Mouse (Mus musculus): Measurements from ENCODE around the gene Zfp688.
"Not testable (repeated sequence)": the region's sequence is repeated elsewhere in the genome, so short reads cannot be mapped to it uniquely, and the experiment has no call there.

Gene Zfp688

GRCm38 (mm10) chr7:127422247-127422646 is 379 bp upstream of the Zfp688 start:
- in situ Hi-C loops (cut with MboI; ENCODE audit: unreplicated experiment in 2 of 2), result no loop called here

GRCm38 (mm10) chr7:127411418-127411817 is 10.4 kb downstream of the Zfp688 start:
- in situ Hi-C loops (cut with MboI; ENCODE audit: unreplicated experiment in 2 of 2), result no loop called here

- in situ Hi-C loops (cut with MboI; ENCODE audit: unreplicated experiment in 2 of 2), result not testable (repeated sequence)
Observed at GRCm38 (mm10) chr7:127406002-127406987, 15.6 kb downstream of the Zfp688 start, which contains the start of gene Zfp764. Gene Zfp764 (minus strand): TSS chr7:127406822.

GRCm38 (mm10) chr7:127404101-127404500 is 17.8 kb downstream of the Zfp688 start:
- in situ Hi-C loops (cut with MboI; ENCODE audit: unreplicated experiment in 2 of 2), result not testable (repeated sequence)

- in situ Hi-C loops (cut with MboI; ENCODE audit: unreplicated experiment in 2 of 2), result no loop called here
Observed at GRCm38 (mm10) chr7:127402980-127403379, 18.9 kb downstream of the Zfp688 start.

GRCm38 (mm10) chr7:127400355-127400754 is 21.5 kb downstream of the Zfp688 start:
- in situ Hi-C loops (cut with MboI; ENCODE audit: unreplicated experiment in 2 of 2), result no loop called here

GRCm38 (mm10) chr7:127393944-127394333 is 27.9 kb downstream of the Zfp688 start:
- in situ Hi-C loops (cut with MboI; ENCODE audit: unreplicated experiment in 2 of 2), result no loop called here

GRCm38 (mm10) chr7:127393157-127393943 is 28.5 kb downstream of the Zfp688 start, which contains the start of gene E430018J23Rik:
Gene E430018J23Rik (minus strand): TSS chr7:127393629.
- in situ Hi-C loops (cut with MboI; ENCODE audit: unreplicated experiment in 2 of 2), result no loop called here

- in situ Hi-C loops (cut with MboI; ENCODE audit: unreplicated experiment in 2 of 2), result no loop called here
Observed at GRCm38 (mm10) chr7:127392251-127392824, 29.5 kb downstream of the Zfp688 start.

GRCm38 (mm10) chr7:127391538-127391937 is 30.3 kb downstream of the Zfp688 start:
- in situ Hi-C loops (cut with MboI; ENCODE audit: unreplicated experiment in 2 of 2), result no loop called here

- in situ Hi-C loops (cut with MboI; ENCODE audit: unreplicated experiment in 2 of 2), result no loop called here
Observed at GRCm38 (mm10) chr7:127390306-127390705, 31.6 kb downstream of the Zfp688 start.

GRCm38 (mm10) chr7:127388201-127388600 is 33.7 kb downstream of the Zfp688 start:
- in situ Hi-C loops (cut with MboI; ENCODE audit: unreplicated experiment in 2 of 2), result not testable (repeated sequence)

- in situ Hi-C loops (cut with MboI; ENCODE audit: unreplicated experiment in 2 of 2), result no loop called here
Observed at GRCm38 (mm10) chr7:127386641-127387392, 35.1 kb downstream of the Zfp688 start, which contains the start of gene 9130019O22Rik. Gene 9130019O22Rik (minus strand): TSS chr7:127387166.

GRCm38 (mm10) chr7:127385560-127385959 is 36.3 kb downstream of the Zfp688 start:
- in situ Hi-C loops (cut with MboI; ENCODE audit: unreplicated experiment in 2 of 2), result not testable (repeated sequence)

GRCm38 (mm10) chr7:127378310-127378921 is 43.5 kb downstream of the Zfp688 start:
- in situ Hi-C loops (cut with MboI; ENCODE audit: unreplicated experiment in 2 of 2), result no loop called here

GRCm38 (mm10) chr7:127375271-127376245 is 46.3 kb downstream of the Zfp688 start, which contains the start of gene Zfp747:
Gene Zfp747 (minus strand): TSS chr7:127376050.
- in situ Hi-C loops (cut with MboI; ENCODE audit: unreplicated experiment in 2 of 2), result not testable (repeated sequence)

- in situ Hi-C loops (cut with MboI; ENCODE audit: unreplicated experiment in 2 of 2), result loop anchor here in 1 of 2 experiments (25.0 kb wide), 1 partner anchor 1340 kb away; no protein-coding TSS in a partner anchor
Observed at GRCm38 (mm10) chr7:127371870-127372269, 50.0 kb downstream of the Zfp688 start.

- in situ Hi-C loops (cut with MboI; ENCODE audit: unreplicated experiment in 2 of 2), result loop anchor here in 1 of 2 experiments (25.0 kb wide), 1 partner anchor 1341 kb away; no protein-coding TSS in a partner anchor
Observed at GRCm38 (mm10) chr7:127371213-127371612, 50.7 kb downstream of the Zfp688 start.
